Mouse (Mus musculus) myocyte (in vitro differentiated cells): ENCODE data around the gene Med24. TPM values are rescaled to one million over a fixed set of nuclear protein-coding genes. Genes with fewer than 3 reads are reported as not detected.

Experiments used
- H3K27me3 ChIP-seq: one replicate; pipeline ENCODE4 v1.6.1; 2011; ENCODE audit not compliant: control insufficient read depth, insufficient read depth, insufficient read length
- H3K36me3 ChIP-seq: one replicate; pipeline ENCODE4 v1.6.1; 2011; ENCODE audit not compliant: control insufficient read depth, insufficient read depth
- H3K4me2 ChIP-seq: one replicate; pipeline ENCODE4 v1.6.1; 2011; ENCODE audit warnings: low read depth, control low read depth
- H3K4me3 ChIP-seq: one replicate; pipeline ENCODE4 v1.5.1; 2011; ENCODE audit warnings: mild to moderate bottlenecking, control low read depth, moderate library complexity
- H3K79me2 ChIP-seq: one replicate; pipeline ENCODE4 v1.6.1; 2011; ENCODE audit not compliant: control insufficient read depth, insufficient read depth
- H3ac ChIP-seq: one replicate; pipeline ENCODE4 v1.6.1; 2011; ENCODE audit not compliant: control insufficient read depth, insufficient read length
- CEBPB ChIP-seq: IDR thresholded peaks from 2 replicates; pipeline ENCODE4 v1.6.1; 2011; ENCODE audit warnings: mild to moderate bottlenecking, moderate library complexity; ENCODE audit not compliant: poor library complexity, insufficient read depth, severe bottlenecking
- E2F4 ChIP-seq: IDR thresholded peaks from one replicate; pipeline ENCODE4 v1.6.1; 2011; ENCODE audit warnings: mild to moderate bottlenecking, control low read depth, moderate library complexity; ENCODE audit not compliant: insufficient read depth
- MAX ChIP-seq: IDR thresholded peaks from one replicate; pipeline ENCODE4 v1.6.1; 2011; ENCODE audit warnings: low read depth, mild to moderate bottlenecking, control low read depth
- MYOD1 ChIP-seq, 3 experiments: IDR thresholded peaks; one replicate each; pipeline ENCODE4 v1.6.1; 2011; ENCODE audit warnings: control low read depth in 2 of 3, low read depth in 2 of 3, mild to moderate bottlenecking in 2 of 3, moderate library complexity in 1 of 3; ENCODE audit not compliant: insufficient read length in 2 of 3, control insufficient read depth in 1 of 3
- MYOG ChIP-seq, 3 experiments: IDR thresholded peaks; one replicate each; pipeline ENCODE4 v1.6.1; 2011; ENCODE audit warnings: control low read depth in 2 of 3, low read depth in 2 of 3, mild to moderate bottlenecking in 2 of 3; ENCODE audit not compliant: insufficient read length in 2 of 3, control insufficient read depth in 1 of 3, insufficient read depth in 1 of 3
- POLR2A ChIP-seq: IDR thresholded peaks from one replicate; pipeline ENCODE4 v1.6.1; 2011; ENCODE audit warnings: low read depth, mild to moderate bottlenecking, control low read depth, moderate library complexity; ENCODE audit not compliant: insufficient read length
- POLR2AphosphoS2 ChIP-seq: IDR thresholded peaks from one replicate; pipeline ENCODE4 v1.6.1; 2011; ENCODE audit warnings: low read depth, control low read depth; ENCODE audit not compliant: insufficient read length
- REST ChIP-seq: IDR thresholded peaks from one replicate; pipeline ENCODE4 v1.6.1; 2011; ENCODE audit warnings: mild to moderate bottlenecking, control low read depth, moderate library complexity; ENCODE audit not compliant: insufficient read depth, insufficient read length
- SRF ChIP-seq: IDR thresholded peaks from one replicate; pipeline ENCODE4 v1.6.1; 2011; ENCODE audit warnings: low read depth; ENCODE audit not compliant: control insufficient read depth, insufficient read length
- TCF12 ChIP-seq: IDR thresholded peaks from one replicate; pipeline ENCODE4 v1.6.1; 2011; ENCODE audit warnings: mild to moderate bottlenecking, control low read depth; ENCODE audit not compliant: poor library complexity, insufficient read depth, severe bottlenecking
- TCF3 ChIP-seq: IDR thresholded peaks from one replicate; pipeline ENCODE4 v1.6.1; 2011; ENCODE audit warnings: low read depth, control low read depth; ENCODE audit not compliant: insufficient read length
- USF1 ChIP-seq: IDR thresholded peaks from one replicate; pipeline ENCODE4 v1.6.1; 2011; ENCODE audit warnings: low read depth, mild to moderate bottlenecking, control low read depth, moderate library complexity
- polyA plus RNA-seq: library from polyadenylated mRNA; unstranded; fragments of >200 nt; fragmentation: generic; extraction: Trizol; gene quantifications from one replicate; pipeline ENCODE4 v1.2.1, GENCODE M21; 2012; ENCODE audit warnings: missing spikeins

The Med24 gene
- polyA plus RNA-seq, 1 experiment: 32.5 TPM

DNA sequence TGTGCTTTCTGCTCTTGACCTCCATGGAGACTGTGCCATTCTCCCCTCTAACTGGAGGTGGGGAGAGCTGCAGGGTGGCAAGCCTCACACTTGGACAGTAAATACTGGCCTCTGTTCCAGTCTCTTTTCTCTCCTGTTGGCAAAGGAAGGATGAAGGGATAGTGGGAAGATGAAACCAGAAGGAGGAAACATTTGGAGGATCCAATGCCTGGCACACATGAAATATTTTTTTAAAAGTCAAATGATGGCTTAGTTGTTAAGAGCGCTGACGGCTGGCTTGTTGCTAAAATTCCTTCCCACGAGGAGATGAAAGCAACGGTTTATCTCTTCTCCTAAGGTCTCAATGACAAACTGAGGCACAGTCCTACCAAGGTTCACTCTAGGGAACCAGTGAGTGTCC is 5.9 kb upstream of the Med24 start:
- Histone ChIP-seq H3K4me2 (no peak overlapping the region), H3K79me2 (no peaks in the 10 kb centered on the region), H3K36me3 (no peaks in the 10 kb centered on the region), H3K4me3 (no peak overlapping the region), H3K27me3 (no peaks in the 10 kb centered on the region), H3ac (no peak overlapping the region)
- TF ChIP-seq POLR2A: no peak
- no peak for TF ChIP-seq POLR2AphosphoS2

DNA sequence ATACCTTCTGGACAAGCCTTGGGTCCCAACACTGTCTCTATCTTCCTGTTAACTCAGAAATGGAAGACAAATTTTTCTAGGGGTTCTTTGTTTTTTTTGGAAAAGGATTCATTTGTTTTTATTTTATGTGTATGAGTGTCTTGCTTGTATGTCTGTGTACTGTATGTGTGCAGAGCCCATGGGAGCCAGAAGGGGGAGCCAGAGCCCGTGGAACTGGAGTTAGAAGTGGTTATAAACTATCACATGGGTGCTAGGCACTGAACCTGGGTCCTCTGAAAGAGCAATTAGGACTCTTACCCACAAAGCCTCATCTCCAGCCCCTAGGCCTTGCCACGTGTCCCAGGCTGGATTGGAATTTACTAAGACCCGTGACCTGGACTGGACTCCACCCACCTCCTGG is 4.8 kb upstream of the Med24 start:
- no peaks in the 10 kb centered on the region for H3K27me3 ChIP-seq
- H3K36me3 ChIP-seq: no peaks in the 10 kb centered on the region
- no peak overlapping the region for H3K4me2 ChIP-seq
- H3K4me3 ChIP-seq: no peak overlapping the region
- TF ChIP-seq E2F4: no peak
- TF ChIP-seq CEBPB: no peak
- TF ChIP-seq MAX: no peak
- no peak for TF ChIP-seq REST
- no peak for TF ChIP-seq MYOD1 (IDR thresholded peaks at IDR 0.05; ENCODE audit: control insufficient read depth in 1 of 3, insufficient read length in 2 of 3, low read depth in 2 of 3)
- TF ChIP-seq MYOG (IDR thresholded peaks at IDR 0.05; ENCODE audit: control insufficient read depth in 1 of 3, insufficient read depth in 1 of 3, insufficient read length in 2 of 3, low read depth in 2 of 3): no peak
- TF ChIP-seq USF1: no peak
- TF ChIP-seq POLR2AphosphoS2: no peak
- TF ChIP-seq SRF: no peak
- no peak for TF ChIP-seq POLR2A
- TF ChIP-seq TCF3: no peak
- TF ChIP-seq TCF12: no peak
- H3K79me2 ChIP-seq: no peaks in the 10 kb centered on the region
- H3ac ChIP-seq: no peak overlapping the region

GRCm38 (mm10) chr11:98731134-98731533 is 1.9 kb upstream of the Med24 start:
- Histone ChIP-seq H3ac (no peak overlapping the region), H3K27me3 (no peaks in the 10 kb centered on the region), H3K4me2 (peak overlapping the region; percentile 5), H3K4me3 (no peak overlapping the region), H3K79me2 (peaks cover 7% of the 10 kb centered on the region), H3K36me3 (peaks cover 10% of the 10 kb centered on the region)
- TF ChIP-seq POLR2A: no peak
- no peak for TF ChIP-seq TCF12
- no peak for TF ChIP-seq TCF3
- TF ChIP-seq MYOD1 (IDR thresholded peaks at IDR 0.05; ENCODE audit: control insufficient read depth in 1 of 3, insufficient read length in 2 of 3, low read depth in 2 of 3): no peak
- no peak for TF ChIP-seq USF1
- TF ChIP-seq MAX: no peak
- no peak for TF ChIP-seq POLR2AphosphoS2
- no peak for TF ChIP-seq CEBPB
- no peak for TF ChIP-seq REST
- TF ChIP-seq MYOG (IDR thresholded peaks at IDR 0.05; ENCODE audit: control insufficient read depth in 1 of 3, insufficient read depth in 1 of 3, insufficient read length in 2 of 3, low read depth in 2 of 3): no peak
- no peak for TF ChIP-seq E2F4
- TF ChIP-seq SRF: no peak

DNA sequence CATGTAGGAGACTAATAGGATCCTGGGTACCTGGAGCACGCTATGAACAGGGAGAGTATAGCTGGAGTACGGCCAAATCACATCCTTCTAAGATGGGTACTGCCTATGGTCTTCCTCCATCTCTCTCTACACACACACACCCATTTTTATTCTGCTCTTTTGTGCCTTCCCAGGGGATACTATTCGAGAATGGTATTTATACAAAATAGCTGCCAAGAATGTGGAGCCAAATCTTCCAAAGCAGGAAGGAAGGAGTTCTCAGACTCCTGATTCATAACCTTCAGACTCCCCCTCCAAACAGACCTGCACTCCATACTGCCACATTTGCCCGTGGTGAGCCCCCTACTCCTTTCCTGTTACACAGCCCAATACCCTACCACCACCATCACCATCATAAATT is 1.5 kb upstream of the Med24 start:
- Histone ChIP-seq H3ac (no peak overlapping the region), H3K27me3 (no peaks in the 10 kb centered on the region), H3K36me3 (peaks cover 10% of the 10 kb centered on the region), H3K4me3 (no peak overlapping the region), H3K4me2 (peak overlapping the region; percentile 5), H3K79me2 (peaks cover 7% of the 10 kb centered on the region)
- TF ChIP-seq MAX: no peak
- no peak for TF ChIP-seq TCF3
- TF ChIP-seq SRF: no peak
- no peak for TF ChIP-seq USF1
- TF ChIP-seq CEBPB: no peak
- no peak for TF ChIP-seq POLR2AphosphoS2
- no peak for TF ChIP-seq POLR2A
- TF ChIP-seq MYOG (IDR thresholded peaks at IDR 0.05; ENCODE audit: control insufficient read depth in 1 of 3, insufficient read depth in 1 of 3, insufficient read length in 2 of 3, low read depth in 2 of 3): no peak
- TF ChIP-seq REST: no peak

DNA sequence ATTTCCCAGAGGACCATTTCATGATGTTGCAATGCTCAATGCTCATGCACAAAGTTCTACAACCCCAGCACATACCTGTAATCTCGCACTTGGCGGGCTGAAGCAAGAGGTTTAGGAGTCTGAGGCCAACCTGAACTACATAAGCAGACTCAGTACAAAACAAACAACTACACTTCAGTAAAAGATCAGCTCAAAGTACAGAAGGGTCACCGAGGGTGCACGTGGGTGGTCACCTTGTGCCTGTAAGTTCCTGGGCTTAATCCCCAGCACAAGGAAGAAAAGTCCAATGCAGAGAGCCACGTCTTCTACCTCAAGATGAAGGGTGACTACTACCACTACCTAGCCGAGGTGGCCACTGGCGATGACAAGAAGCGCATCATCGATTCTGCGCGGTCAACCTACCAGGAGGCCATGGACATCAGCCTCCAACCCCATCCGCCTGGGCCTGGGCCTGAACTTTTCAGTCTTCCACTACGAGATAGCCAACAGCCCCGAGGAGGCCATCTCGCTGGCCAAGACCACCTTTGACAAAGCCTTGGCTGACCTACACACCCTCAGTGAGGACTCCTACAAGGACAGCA is 3.2 kb downstream of the Med24 start:
- no peak overlapping the region for H3K4me3 ChIP-seq

More for the DNA sequence above, 3.2 kb downstream of the Med24 start:
- Histone ChIP-seq H3ac (no peak overlapping the region), H3K27me3 (no peaks in the 10 kb centered on the region), H3K79me2 (peaks cover 7% of the 10 kb centered on the region), H3K36me3 (peaks cover 10% of the 10 kb centered on the region), H3K4me2 (no peak overlapping the region)
- TF ChIP-seq REST (no peak), USF1 (no peak), SRF (no peak), MYOG (IDR thresholded peaks at IDR 0.05; ENCODE audit: control insufficient read depth in 1 of 3, insufficient read depth in 1 of 3, insufficient read length in 2 of 3, low read depth in 2 of 3) (no peak), MYOD1 (IDR thresholded peaks at IDR 0.05; ENCODE audit: control insufficient read depth in 1 of 3, insufficient read length in 2 of 3, low read depth in 2 of 3) (no peak), TCF3 (no peak), CEBPB (no peak), POLR2A (no peak)
